Mouse (Mus musculus) lung, adult 2 months (tissue): ENCODE data around the gene Vmn1r39. TPM values are rescaled to one million over a fixed set of nuclear protein-coding genes. Genes with fewer than 3 reads are reported as not detected.
"Not testable (repeated sequence)": the region's sequence is repeated elsewhere in the genome, so short reads cannot be mapped to it uniquely, and the experiment has no call there.

Experiments
- DNase-seq: peaks from one replicate; pipeline ENCODE4 v3.0.0; 2022
- H3K4me1 ChIP-seq: fragments of 200-500 bp; 2 replicates; pipeline ENCODE4 v1.6.1; 2011; ENCODE audit warnings: low read length; ENCODE audit not compliant: control insufficient read depth, insufficient read depth
- H3K4me3 ChIP-seq: fragments of 200-500 bp; replicated peaks from 2 replicates; pipeline ENCODE3; 2011; ENCODE audit warnings: low read depth, mild to moderate bottlenecking, control low read depth, low read length; ENCODE audit errors: extremely low read depth
- CTCF ChIP-seq: fragments of 200-500 bp; IDR thresholded peaks from 2 replicates; pipeline ENCODE4 v1.5.1; 2011; ENCODE audit warnings: mild to moderate bottlenecking, low read length, control low read depth; ENCODE audit not compliant: insufficient read depth
- POLR2A ChIP-seq: fragments of 200-500 bp; IDR thresholded peaks from 2 replicates; pipeline ENCODE4 v1.6.1; 2011; ENCODE audit warnings: low read depth, mild to moderate bottlenecking, control low read depth, low read length, borderline replicate concordance; ENCODE audit errors: extremely low read depth
- WGBS: fragments of 180-500 bp; shearing (Covaris S2); methylation state at CpG from one replicate; pipeline ENCODE4 v1.1.7; 2018; 5-methylcytosine and 5-hydroxymethylcytosine counted together
- polyA plus RNA-seq: library from polyadenylated mRNA; depleted of rRNA; stranded (reverse); fragments of >200 nt; gene quantifications from 2 replicates; pipeline ENCODE4 v1.2.3, GENCODE M21; 2012; rRNA removed

The Vmn1r39 gene
- not detected in 2 replicates for polyA plus RNA-seq

GRCm38 (mm10) chr6:66810509-66810908, at the start of gene Vmn1r39:
Gene Vmn1r39, minus strand, starts transcription at chr6:66810609.
- WGBS, result 90% methylated on average over 2 of the region's 2 CpGs
- DNase-seq, result no peak
- Histone ChIP-seq H3K4me3 (no peak within 1 kb of the TSS), H3K4me1 (no peaks in the 10 kb centered on the region)
- TF ChIP-seq POLR2A, result no peak
- no peak for TF ChIP-seq CTCF

DNA sequence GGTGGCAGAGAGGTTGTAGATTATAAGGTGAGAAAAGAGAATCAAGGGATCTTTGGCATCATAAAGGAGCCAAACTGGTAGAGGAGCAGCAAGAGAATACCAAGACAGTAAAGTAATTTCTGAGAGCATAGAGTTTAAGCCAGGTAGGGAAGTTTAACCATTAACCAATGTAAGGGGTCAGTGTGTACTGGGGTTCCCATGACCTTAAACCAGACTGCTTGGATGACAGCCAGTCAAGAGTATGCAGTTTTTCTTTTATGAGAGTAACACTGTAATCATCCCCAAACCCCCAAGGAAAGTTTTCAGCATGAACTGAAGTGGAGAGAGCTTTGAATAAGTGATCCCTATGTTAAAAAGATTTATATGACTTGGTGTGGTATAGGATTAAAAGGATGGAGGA, 49.0 kb upstream of the Vmn1r39 start:
- no peaks in the 10 kb centered on the region for H3K4me1 ChIP-seq
- DNase-seq, result no peak
- H3K4me3 ChIP-seq, result no peak overlapping the region
- no peak for TF ChIP-seq CTCF
- no peak for TF ChIP-seq POLR2A

- Histone ChIP-seq H3K4me1 (no peaks in the 10 kb centered on the region), H3K4me3 (no peak overlapping the region)
- TF ChIP-seq CTCF, result no peak
- TF ChIP-seq POLR2A, result no peak
- DNase-seq, result no peak
- 71% methylated on average over 1 of the region's 1 CpGs for WGBS
Measured at GRCm38 (mm10) chr6:66858356-66858755, 47.9 kb upstream of the Vmn1r39 start.

DNA sequence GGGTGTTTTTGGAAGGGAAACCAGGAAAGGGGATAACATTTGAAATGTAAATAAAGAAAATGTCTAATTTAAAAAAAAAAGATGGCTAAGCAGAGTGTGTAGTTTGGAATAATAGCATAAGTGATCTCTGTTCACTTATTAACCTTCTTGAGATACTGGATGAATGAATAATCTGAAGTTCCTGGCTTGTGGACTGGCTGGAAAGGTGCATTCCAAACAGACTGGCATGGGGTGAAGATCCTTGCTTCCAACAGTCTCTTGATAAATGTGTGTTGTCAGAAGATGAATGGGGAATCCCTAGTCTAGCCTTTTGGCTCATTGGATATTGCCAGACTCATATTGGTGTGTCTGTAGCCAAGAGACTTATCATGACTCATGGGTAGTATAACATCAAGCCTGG, 45.8 kb upstream of the Vmn1r39 start:
- no peak for TF ChIP-seq POLR2A
- TF ChIP-seq CTCF, result no peak
- Histone ChIP-seq H3K4me1 (no peaks in the 10 kb centered on the region), H3K4me3 (no peak overlapping the region)
- DNase-seq, result no peak

DNA sequence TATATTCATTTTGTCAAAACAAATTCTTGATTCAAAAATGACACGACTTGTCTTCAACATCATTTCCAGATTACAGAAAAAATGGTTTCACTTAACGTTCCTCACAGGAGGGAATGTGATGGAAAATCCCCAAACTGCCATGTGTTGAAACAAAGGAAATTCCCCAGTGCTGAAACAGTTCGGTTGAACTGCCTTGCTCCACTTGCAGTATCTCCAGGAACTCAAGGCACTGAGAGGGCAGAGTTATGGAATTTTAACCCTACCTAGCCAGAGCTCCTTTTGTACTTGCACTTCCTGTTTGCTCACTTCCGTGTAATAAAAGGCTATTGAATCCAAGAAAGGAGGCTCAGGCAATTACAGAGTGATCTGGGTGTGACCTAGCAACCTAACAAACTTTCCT, 38.5 kb upstream of the Vmn1r39 start:
- no peaks in the 10 kb centered on the region; the same call in 1 of the 2 replicates for H3K4me1 ChIP-seq
- no peak overlapping the region for H3K4me3 ChIP-seq
- 12% methylated on average over 4 of the region's 4 CpGs for WGBS
- no peak for TF ChIP-seq CTCF
- no peak for TF ChIP-seq POLR2A
- no peak for DNase-seq

GRCm38 (mm10) chr6:66840631-66841030, 30.2 kb upstream of the Vmn1r39 start:
- 10% methylated on average over 1 of the region's 1 CpGs for WGBS
- DNase-seq, H3K4me1 ChIP-seq, H3K4me3 ChIP-seq: not testable (repeated sequence)
- 0 out of 2 replicates have a peak, but pooled peaks have one; percentile 6 for TF ChIP-seq CTCF

- Histone ChIP-seq H3K4me1 (no peaks in the 10 kb centered on the region), H3K4me3 (no peak overlapping the region)
- TF ChIP-seq CTCF (no peak), POLR2A (no peak)
- DNase-seq, result no peak
Measured at GRCm38 (mm10) chr6:66836932-66837331, 26.5 kb upstream of the Vmn1r39 start.

- 74% methylated on average over 1 of the region's 1 CpGs for WGBS
- no peak for DNase-seq
- TF ChIP-seq CTCF (no peak), POLR2A (no peak)
- no peak overlapping the region for H3K4me3 ChIP-seq
- H3K4me1 ChIP-seq, result no peaks in the 10 kb centered on the region
Measured at GRCm38 (mm10) chr6:66806311-66806710, 4.1 kb downstream of the Vmn1r39 start.

GRCm38 (mm10) chr6:66805713-66806112, 4.7 kb downstream of the Vmn1r39 start:
- no peak overlapping the region for H3K4me3 ChIP-seq
- no peak for DNase-seq
- 72% methylated on average over 3 of the region's 3 CpGs for WGBS
- H3K4me1 ChIP-seq, result no peaks in the 10 kb centered on the region
- TF ChIP-seq POLR2A, result no peak
- no peak for TF ChIP-seq CTCF

- H3K4me3 ChIP-seq, DNase-seq, H3K4me1 ChIP-seq: not testable (repeated sequence)
Measured at GRCm38 (mm10) chr6:66782527-66782926, 27.9 kb downstream of the Vmn1r39 start, which contains the start of gene Vmn1r38. Gene Vmn1r38, minus strand, starts transcription at chr6:66782627.

Other genes with a start within 250 kb of the Vmn1r39 start
- not detected in 2 replicates for gene Vmn1r33, start 192.3 kb downstream of the Vmn1r39 start, polyA plus RNA-seq
- not detected in 2 replicates for gene Vmn1r34, start 166.7 kb downstream of the Vmn1r39 start, polyA plus RNA-seq
- not detected in 2 replicates for gene Vmn1r35, start 124.7 kb downstream of the Vmn1r39 start, polyA plus RNA-seq
- gene Vmn1r36, start 91.4 kb downstream of the Vmn1r39 start, polyA plus RNA-seq, result not detected in 2 replicates
- gene Vmn1r37, start 81.2 kb downstream of the Vmn1r39 start, polyA plus RNA-seq, result not detected in 2 replicates
- not detected in 2 replicates for gene Vmn1r38, start 28.0 kb downstream of the Vmn1r39 start, polyA plus RNA-seq
- 19.7 and 29.8 TPM in 2 replicates for gene Gng12, start 85.8 kb upstream of the Vmn1r39 start, polyA plus RNA-seq
- 31.0 and 32.7 TPM in 2 replicates for gene Gadd45a, start 226.8 kb upstream of the Vmn1r39 start, polyA plus RNA-seq